Mouse (Mus musculus): ENCODE measurements at regions not wholly inside any gene's neighbourhood (a gene's known extent, or its start where the extent isn't known, plus 50 kb on each side); places are given as distances from the start of the nearest gene placed in this dataset.

DNA sequence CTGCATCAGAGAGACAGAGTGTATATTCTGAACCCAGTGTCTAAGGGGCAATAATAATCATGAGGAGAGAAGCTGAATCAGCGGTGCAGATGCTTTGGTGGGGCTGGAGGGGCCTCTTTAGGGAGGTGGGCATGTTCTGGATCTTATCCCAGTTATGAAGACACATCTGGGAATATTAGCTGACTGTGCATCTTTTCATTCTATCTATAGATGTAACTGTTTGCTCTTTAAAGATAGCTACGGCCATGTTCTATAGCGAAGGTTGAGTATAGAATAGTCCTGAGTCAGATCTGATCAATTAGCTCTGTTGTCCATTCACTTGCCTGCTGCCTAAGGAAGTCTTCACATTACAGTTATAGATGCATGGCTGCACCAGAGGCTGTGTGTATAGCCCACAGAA lies 104.0 kb downstream of the 2410131K14Rik start:
- TF ChIP-seq POLR2A (IDR thresholded peaks at IDR 0.05; ENCODE audit: control insufficient read depth in 1 of 2, insufficient read depth in 1 of 2, low read depth in 1 of 2, low read length in 2 of 2, poor library complexity in 1 of 2) (no peak), MEF2A (IDR thresholded peaks at IDR 0.05; ENCODE audit: extremely low read depth, insufficient replicate concordance, low read depth, low read length, poor library complexity, severe bottlenecking) (no peak), TAL1 (IDR thresholded peaks at IDR 0.05; ENCODE audit: low read length) (no peak)
